In genomic region chr4:134449595-134450391, GRCm38 (mm10) we compare ENCODE assay signal across 9 mouse cellular contexts. TPM values are rescaled to one million over a fixed set of nuclear protein-coding genes. Genes with fewer than 3 reads are reported as not detected.
DNase-seq lines count a peak whose midpoint lies in the region; ATAC-seq lines count a peak whose summit lies in the region.
"Had no signal": no experiment of that assay in that cellular context is flagged by ENCODE, and none has a peak within 500 bp of the region (broad histone marks: within the 10 kb centered on the region; RNA-seq: fewer than 3 reads in every experiment).

No protein-coding gene starts in this region.

- 42% methylated on average over 13 of the region's 13 CpGs for WGBS in kidney, embryonic 14.5 days
- WGBS in hindbrain, embryonic 11.5 days = 17% methylated on average over 12 of the region's 13 CpGs
- WGBS in midbrain, embryonic 16.5 days = 11% methylated on average over 13 of the region's 13 CpGs

- no peaks in the 10 kb centered on the region for H3K9me3 ChIP-seq in kidney, embryonic 14.5 days (ENCODE audit: control insufficient read depth, low read length)
- no peaks in the 10 kb centered on the region for H3K9me3 ChIP-seq in hindbrain, embryonic 11.5 days (ENCODE audit: control insufficient read depth, low read length)
- H3K9me3 ChIP-seq in midbrain, embryonic 16.5 days (replicated peaks; ENCODE audit: control insufficient read depth, low read length, poor library complexity, severe bottlenecking) = no peaks in the 10 kb centered on the region
- H3K9me3 ChIP-seq: embryonic facial prominence, embryonic 12.5 days had no signal

- H3K4me1 ChIP-seq in kidney, embryonic 14.5 days (ENCODE audit: control insufficient read depth, insufficient read depth, low read length) = peaks cover 11% of the 10 kb centered on the region; the same call in 1 of the 2 replicates
- peaks cover 3% of the 10 kb centered on the region for H3K4me1 ChIP-seq in hindbrain, embryonic 11.5 days (replicated peaks; ENCODE audit: control insufficient read depth, insufficient read depth, low read length)
- H3K4me1 ChIP-seq in midbrain, embryonic 16.5 days (ENCODE audit: control insufficient read depth, insufficient read depth, low read length) = peaks cover 60% of the 10 kb centered on the region

- ATAC-seq in kidney, embryonic 14.5 days (ENCODE audit: low FRiP score, low TSS enrichment) = no peak
- peak; percentile 64; the same call in 1 of the 2 replicates for ATAC-seq in hindbrain, embryonic 11.5 days (ENCODE audit: low FRiP score)
- peak; percentile 76 for ATAC-seq in midbrain, embryonic 16.5 days
- no peak for ATAC-seq in monocyte, adult 5-6 weeks (replicated peaks; ENCODE audit: insufficient number of reproducible peaks, low FRiP score, low TSS enrichment, poor library complexity, severe bottlenecking)

- H3K27ac ChIP-seq in kidney, embryonic 14.5 days (ENCODE audit: low read depth, low read length) = no peak overlapping the region
- peak overlapping the region; percentile 88 for H3K27ac ChIP-seq in hindbrain, embryonic 11.5 days (ENCODE audit: low read depth, low read length)
- H3K27ac ChIP-seq in midbrain, embryonic 16.5 days (ENCODE audit: low read length) = peak overlapping the region; percentile 98

- no peaks in the 10 kb centered on the region for H3K36me3 ChIP-seq in kidney, embryonic 14.5 days (ENCODE audit: control insufficient read depth, insufficient read depth, low read length)
- H3K36me3 ChIP-seq in hindbrain, embryonic 11.5 days (ENCODE audit: control insufficient read depth, insufficient read depth, low read length) = no peaks in the 10 kb centered on the region
- H3K36me3 ChIP-seq in midbrain, embryonic 16.5 days (ENCODE audit: control insufficient read depth, insufficient read depth, low read length) = no peaks in the 10 kb centered on the region
- H3K36me3 ChIP-seq: embryonic facial prominence, embryonic 12.5 days had no signal

- H3K4me2 ChIP-seq in kidney, embryonic 14.5 days (replicated peaks; ENCODE audit: low read depth, low read length) = no peak overlapping the region
- no peak overlapping the region for H3K4me2 ChIP-seq in hindbrain, embryonic 11.5 days (replicated peaks; ENCODE audit: low read depth, low read length)
- H3K4me2 ChIP-seq in midbrain, embryonic 16.5 days (ENCODE audit: low read length) = peak overlapping the region; percentile 42

- no peak overlapping the region for H3K4me3 ChIP-seq in kidney, embryonic 14.5 days (ENCODE audit: low read length)
- no peak overlapping the region for H3K4me3 ChIP-seq in hindbrain, embryonic 11.5 days (ENCODE audit: low read depth, low read length)
- no peak overlapping the region for H3K4me3 ChIP-seq in midbrain, embryonic 16.5 days (ENCODE audit: low read depth, low read length)
- H3K4me3 ChIP-seq: embryonic facial prominence, embryonic 12.5 days had no signal

- DNase-seq in kidney, adult 18-20 months = peak; percentile 19
- peak; percentile 77 to 81 for DNase-seq in cerebellum, adult 18-20 months
- DNase-seq in hindbrain, embryonic 11.5 days (ENCODE audit: low spot score) = peak; percentile 79
- no peak for DNase-seq in urinary bladder, adult 18-20 months (ENCODE audit: low spot score in 2 of 2)
- no peak for DNase-seq in adrenal gland, postnatal 36 days

- H3K9ac ChIP-seq in kidney, embryonic 14.5 days (ENCODE audit: low read depth, low read length) = no peak overlapping the region
- peak overlapping the region; percentile 60 for H3K9ac ChIP-seq in hindbrain, embryonic 11.5 days (ENCODE audit: low read depth, low read length)
- H3K9ac ChIP-seq in midbrain, embryonic 16.5 days (ENCODE audit: low read depth, low read length) = peak overlapping the region; percentile 65
- H3K9ac ChIP-seq: embryonic facial prominence, embryonic 12.5 days had no signal

- peaks cover 13% of the 10 kb centered on the region for H3K27me3 ChIP-seq in kidney, embryonic 14.5 days (ENCODE audit: control insufficient read depth, insufficient read depth, low read length)
- peaks cover 4% of the 10 kb centered on the region for H3K27me3 ChIP-seq in hindbrain, embryonic 11.5 days (ENCODE audit: control insufficient read depth, insufficient read depth, low read length)
- no peaks in the 10 kb centered on the region for H3K27me3 ChIP-seq in midbrain, embryonic 16.5 days (ENCODE audit: control insufficient read depth, insufficient read depth, low read depth, low read length)

RNA-seq across cellular contexts. Expression of gene Stmn1, which starts 18.3 kb away (rescaled TPM):
- 1,829 and 1,880 TPM in 2 replicates for polyA plus RNA-seq in kidney, embryonic 14.5 days (2014; fragmentation: Nextera tagmentation; extraction: Ambion mirVana)
- polyA plus RNA-seq in hindbrain, embryonic 11.5 days (2014; fragmentation: Nextera tagmentation; extraction: Ambion mirVana) = 4,486 and 4,492 TPM in 2 replicates
- polyA plus RNA-seq in midbrain, embryonic 16.5 days (2015; fragmentation: Nextera tagmentation; extraction: Ambion mirVana) = 7,758 and 8,549 TPM in 2 replicates
- 10 to 100 TPM; 46.2 to 53.5 TPM for total RNA-seq in adrenal gland, postnatal 36 days (2021)
- total RNA-seq in monocyte, adult 5-6 weeks (2017) = 17.1 to 48.5 TPM (median 25.0 TPM) in 3 replicates

RNA-seq across cellular contexts. Expression of gene Paqr7, which starts 46.7 kb away (rescaled TPM):
- 0.57 and 0.73 TPM in 2 replicates for polyA plus RNA-seq in kidney, embryonic 14.5 days (2014; fragmentation: Nextera tagmentation; extraction: Ambion mirVana)
- polyA plus RNA-seq in hindbrain, embryonic 11.5 days (2014; fragmentation: Nextera tagmentation; extraction: Ambion mirVana) = 1.7 and 2.5 TPM in 2 replicates
- polyA plus RNA-seq in midbrain, embryonic 16.5 days (2015; fragmentation: Nextera tagmentation; extraction: Ambion mirVana) = 27.2 and 36.2 TPM in 2 replicates
- total RNA-seq in adrenal gland, postnatal 36 days (2021) = 10 to 100 TPM; 38.7 to 56.9 TPM
- 2.3 to 9.8 TPM (median 5.0 TPM) in 3 replicates for total RNA-seq in monocyte, adult 5-6 weeks (2017)

RNA-seq across cellular contexts. Expression of gene Pafah2, which starts 53.7 kb away (rescaled TPM):
- polyA plus RNA-seq in kidney, embryonic 14.5 days (2014; fragmentation: Nextera tagmentation; extraction: Ambion mirVana) = 8.4 and 12.3 TPM in 2 replicates
- 7.9 and 10.2 TPM in 2 replicates for polyA plus RNA-seq in hindbrain, embryonic 11.5 days (2014; fragmentation: Nextera tagmentation; extraction: Ambion mirVana)
- 7.5 and 8.8 TPM in 2 replicates for polyA plus RNA-seq in midbrain, embryonic 16.5 days (2015; fragmentation: Nextera tagmentation; extraction: Ambion mirVana)
- 10 to 100 TPM; 14.7 to 16.0 TPM for total RNA-seq in adrenal gland, postnatal 36 days (2021)
- 0.64 to 3.8 TPM (median 1.5 TPM) in 3 replicates for total RNA-seq in monocyte, adult 5-6 weeks (2017)

Comparison
In these comparisons a context has a peak if more than half of its experiments do, and no peak if none do; other contexts are left out.
1. DNase-seq: peak in kidney, adult 18-20 months (single experiment), cerebellum, adult 18-20 months (2 of 2) and hindbrain, embryonic 11.5 days (single experiment); none in urinary bladder, adult 18-20 months (0 of 2) and adrenal gland, postnatal 36 days (0 of 2).
2. ATAC-seq: peak in hindbrain, embryonic 11.5 days (single experiment) and midbrain, embryonic 16.5 days (single experiment); none in kidney, embryonic 14.5 days (single experiment) and monocyte, adult 5-6 weeks (single experiment).